Mouse (Mus musculus): Measurements from ENCODE around the gene Smok3b.
A peak's percentile ranks its signal among the peaks of the same experiment; 100 is the strongest.
"Not testable (repeated sequence)": the region's sequence is repeated elsewhere in the genome, so short reads cannot be mapped to it uniquely, and the experiment has no call there.

Smok3b gene

GRCm38 (mm10) chr5:138020961-138021479 is at the start of gene Smok3b, which contains the start of gene Smok3a:
TSS of gene Smok3b (plus strand) at chr5:138021429.
TSS of gene Smok3a (plus strand) at chr5:138021261.
- not testable (repeated sequence) for DNase-seq (ENCODE audit: low spot score in 2 of 2)

GRCm38 (mm10) chr5:137973161-137973560 is 48.1 kb upstream of the Smok3b start:
- no peak for DNase-seq (ENCODE audit: low spot score in 2 of 2)

GRCm38 (mm10) chr5:137973738-137974137 is 47.5 kb upstream of the Smok3b start:
- no peak for DNase-seq (ENCODE audit: low spot score in 2 of 2)

GRCm38 (mm10) chr5:137974724-137975123 is 46.5 kb upstream of the Smok3b start:
- DNase-seq (ENCODE audit: low spot score in 2 of 2): no peak

GRCm38 (mm10) chr5:137975434-137975833 is 45.8 kb upstream of the Smok3b start:
- DNase-seq (ENCODE audit: low spot score in 2 of 2): no peak

- no peak for DNase-seq (ENCODE audit: low spot score in 2 of 2)
Observed at GRCm38 (mm10) chr5:137977291-137977690, 43.9 kb upstream of the Smok3b start.

- DNase-seq (ENCODE audit: low spot score in 2 of 2): no peak
Observed at GRCm38 (mm10) chr5:137979081-137979480, 42.1 kb upstream of the Smok3b start.

- DNase-seq (ENCODE audit: low spot score in 2 of 2): no peak
Observed at GRCm38 (mm10) chr5:137981300-137981699, 39.9 kb upstream of the Smok3b start, which contains the start of gene Azgp1. TSS of gene Azgp1 (plus strand) at chr5:137981520.

- DNase-seq (ENCODE audit: low spot score in 2 of 2): no peak
Observed at GRCm38 (mm10) chr5:137986351-137986750, 34.9 kb upstream of the Smok3b start.

GRCm38 (mm10) chr5:138009437-138009836 is 11.8 kb upstream of the Smok3b start:
- DNase-seq (ENCODE audit: low spot score in 2 of 2): no peak

GRCm38 (mm10) chr5:138012382-138012781 is 8.8 kb upstream of the Smok3b start:
- no peak for DNase-seq (ENCODE audit: low spot score in 2 of 2)

GRCm38 (mm10) chr5:138016530-138016929 is 4.7 kb upstream of the Smok3b start:
- no peak for DNase-seq (ENCODE audit: low spot score in 2 of 2)

- no peak for DNase-seq (ENCODE audit: low spot score in 2 of 2)
Observed at GRCm38 (mm10) chr5:138016997-138017396, 4.2 kb upstream of the Smok3b start.

GRCm38 (mm10) chr5:138019577-138019976 is 1.7 kb upstream of the Smok3b start:
- not testable (repeated sequence) for DNase-seq (ENCODE audit: low spot score in 2 of 2)

GRCm38 (mm10) chr5:138052894-138053293 is 31.7 kb downstream of the Smok3b start, which contains the start of gene Smok3c:
TSS of gene Smok3c (plus strand) at chr5:138053194.
- not testable (repeated sequence) for DNase-seq (ENCODE audit: low spot score in 2 of 2)

GRCm38 (mm10) chr5:138073803-138074202 is 52.6 kb downstream of the Smok3b start:
- no peak for DNase-seq (ENCODE audit: low spot score in 2 of 2)

- DNase-seq (ENCODE audit: low spot score in 2 of 2): no peak
Observed at GRCm38 (mm10) chr5:138075684-138076083, 54.5 kb downstream of the Smok3b start.

GRCm38 (mm10) chr5:138076148-138076547 is 54.9 kb downstream of the Smok3b start:
- no peak for DNase-seq (ENCODE audit: low spot score in 2 of 2)

- no peak for DNase-seq (ENCODE audit: low spot score in 2 of 2)
Observed at GRCm38 (mm10) chr5:138080456-138080855, 59.2 kb downstream of the Smok3b start.

- no peak for DNase-seq (ENCODE audit: low spot score in 2 of 2)
Observed at GRCm38 (mm10) chr5:138081446-138081845, 60.2 kb downstream of the Smok3b start.

GRCm38 (mm10) chr5:138083318-138083900 is 62.2 kb downstream of the Smok3b start:
- DNase-seq (ENCODE audit: low spot score in 2 of 2): no peak

GRCm38 (mm10) chr5:138083936-138084335 is 62.7 kb downstream of the Smok3b start:
- DNase-seq (ENCODE audit: low spot score in 2 of 2): no peak

GRCm38 (mm10) chr5:138084507-138084906 is 63.3 kb downstream of the Smok3b start:
- DNase-seq (ENCODE audit: low spot score in 2 of 2): no peak

- peak; percentile 81 to 85 for DNase-seq (ENCODE audit: low spot score in 2 of 2)
Observed at GRCm38 (mm10) chr5:138084996-138085395, 63.8 kb downstream of the Smok3b start, which contains the start of gene Zkscan1. TSS of gene Zkscan1 (plus strand) at chr5:138085084.
